Mouse (Mus musculus): ENCODE measurements around the gene Tcp10a.
"Not testable (repeated sequence)": the region's sequence is repeated elsewhere in the genome, so short reads cannot be mapped to it uniquely, and the experiment has no call there.

DNA sequence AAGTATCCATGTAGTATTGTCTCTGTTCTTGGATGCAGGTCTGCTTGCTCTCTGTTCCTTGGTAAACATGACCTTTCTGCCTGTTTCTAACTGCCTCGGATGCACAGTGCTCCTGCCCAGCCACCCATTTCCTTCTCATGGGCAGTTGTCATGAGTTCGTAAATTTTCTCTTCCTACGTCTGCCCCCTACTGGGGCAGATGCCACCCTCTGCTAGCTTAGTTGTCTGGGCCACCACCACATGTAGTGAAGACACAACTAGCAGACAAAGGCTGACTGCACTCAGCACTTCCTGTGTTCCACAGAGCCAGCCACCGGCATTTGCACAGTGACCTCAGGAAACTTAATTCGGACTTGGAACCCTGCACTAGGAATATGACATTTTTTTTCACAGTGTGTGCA is 8.3 kb downstream of the Tcp10a start:
- TF ChIP-seq POLR2A (IDR thresholded peaks at IDR 0.05; ENCODE audit: borderline replicate concordance, extremely low read depth, insufficient read depth, insufficient read length, poor library complexity, severe bottlenecking); CTCF (IDR thresholded peaks at IDR 0.05; ENCODE audit: borderline replicate concordance, extremely low read depth, insufficient read depth, insufficient read length): not testable (repeated sequence)
